Mouse (Mus musculus) left cerebral cortex, postnatal 4 days (tissue): ENCODE data around the gene Plekhj1. TPM values are rescaled to one million over a fixed set of nuclear protein-coding genes. Genes with fewer than 3 reads are reported as not detected.

Experiments
- DNase-seq: peaks from one replicate; pipeline ENCODE4 v3.0.0-alpha.2; 2022
- intact Hi-C: fragments of 180-260 bp; cut with DNase I; formaldehyde crosslinking; loops from one replicate; pipeline ENCODE4 v1.15.1; 2025
- total RNA-seq, 2 experiments: library from RNA; stranded (reverse); gene quantifications; 2 replicates each; pipeline ENCODE4 v1.2.3; 2021

Gene Plekhj1
- total RNA-seq, 2 experiments from 2014 or later = 73.2 to 86.2 TPM

GRCm38 (mm10) chr10:80787517-80787916, 10.9 kb downstream of the Plekhj1 start:
- DNase-seq = no peak
- intact Hi-C loops = loop anchor here (5.0 kb wide), 1 partner anchor 80 kb away; no protein-coding TSS in a partner anchor

- intact Hi-C loops = loop anchor here (5.0 kb wide), 1 partner anchor 79 kb away; no protein-coding TSS in a partner anchor
- DNase-seq = no peak
These were observed 12.5 kb downstream of the Plekhj1 start for GRCm38 (mm10) chr10:80785963-80786362.

- no peak for DNase-seq
- intact Hi-C loops = loop anchor here (5.0 kb wide), 1 partner anchor 78 kb away; no protein-coding TSS in a partner anchor
These were observed 13.6 kb downstream of the Plekhj1 start for GRCm38 (mm10) chr10:80784871-80785270.

GRCm38 (mm10) chr10:80784302-80784701, 14.1 kb downstream of the Plekhj1 start:
- intact Hi-C loops = no loop called here
- DNase-seq = no peak

GRCm38 (mm10) chr10:80779565-80779964, 18.9 kb downstream of the Plekhj1 start:
- intact Hi-C loops = no loop called here
- DNase-seq = no peak

GRCm38 (mm10) chr10:80777123-80777522, 21.3 kb downstream of the Plekhj1 start:
- intact Hi-C loops = no loop called here
- no peak for DNase-seq

- intact Hi-C loops = no loop called here
These were observed 22.0 kb downstream of the Plekhj1 start for GRCm38 (mm10) chr10:80776358-80776869.

GRCm38 (mm10) chr10:80775731-80776130, 22.7 kb downstream of the Plekhj1 start:
- intact Hi-C loops = no loop called here
- DNase-seq = no peak

More at GRCm38 (mm10) chr10:80776358-80776869, 22.0 kb downstream of the Plekhj1 start:
- DNase-seq = no peak

- intact Hi-C loops = no loop called here
- DNase-seq = no peak
These were observed 23.4 kb downstream of the Plekhj1 start for GRCm38 (mm10) chr10:80774981-80775380.

GRCm38 (mm10) chr10:80774549-80774948, 23.9 kb downstream of the Plekhj1 start:
- DNase-seq = peak; percentile 83
- intact Hi-C loops = no loop called here

GRCm38 (mm10) chr10:80773816-80774215, 24.6 kb downstream of the Plekhj1 start:
- DNase-seq = no peak
- intact Hi-C loops = no loop called here

- intact Hi-C loops = no loop called here
- no peak for DNase-seq
These were observed 30.1 kb downstream of the Plekhj1 start for GRCm38 (mm10) chr10:80768365-80768764.

GRCm38 (mm10) chr10:80766161-80766815, 32.1 kb downstream of the Plekhj1 start:
- DNase-seq = no peak
- intact Hi-C loops = no loop called here

- intact Hi-C loops = no loop called here
- DNase-seq = no peak
These were observed 32.7 kb downstream of the Plekhj1 start for GRCm38 (mm10) chr10:80765746-80766145.

GRCm38 (mm10) chr10:80763502-80763901, 34.9 kb downstream of the Plekhj1 start:
- DNase-seq = no peak
- intact Hi-C loops = no loop called here

GRCm38 (mm10) chr10:80761821-80762220, 36.6 kb downstream of the Plekhj1 start:
- DNase-seq = no peak
- intact Hi-C loops = no loop called here

GRCm38 (mm10) chr10:80760596-80761524, 37.6 kb downstream of the Plekhj1 start:
- no peak for DNase-seq

GRCm38 (mm10) chr10:80758651-80759050, 39.8 kb downstream of the Plekhj1 start:
- intact Hi-C loops = no loop called here
- DNase-seq = no peak

More at GRCm38 (mm10) chr10:80760596-80761524, 37.6 kb downstream of the Plekhj1 start:
- intact Hi-C loops = no loop called here

GRCm38 (mm10) chr10:80757717-80758116, 40.7 kb downstream of the Plekhj1 start:
- DNase-seq = peak; percentile 63
- intact Hi-C loops = no loop called here

GRCm38 (mm10) chr10:80756967-80757366, 41.5 kb downstream of the Plekhj1 start:
- intact Hi-C loops = no loop called here
- DNase-seq = no peak

GRCm38 (mm10) chr10:80756509-80756908, 41.9 kb downstream of the Plekhj1 start:
- DNase-seq = no peak
- intact Hi-C loops = no loop called here
